Mouse (Mus musculus): Measurements from ENCODE around the gene Atp5mpl. TPM values are rescaled to one million over a fixed set of nuclear protein-coding genes. Genes with fewer than 3 reads are reported as not detected.

Gene Atp5mpl
- total and polyA plus RNA-seq, 2 experiments from 2014 or later = 727 to 3,038 TPM

- Histone ChIP-seq H3K36me3 (replicated peaks; ENCODE audit: control insufficient read depth, insufficient read depth, low read length) (no peaks in the 10 kb centered on the region), H3K4me2 (ENCODE audit: low read depth, low read length) (no peak overlapping the region), H3K4me3 (ENCODE audit: low read depth, low read length) (no peak overlapping the region), H3K27me3 (ENCODE audit: control insufficient read depth, insufficient read depth, low read length) (no peaks in the 10 kb centered on the region), H3K4me1 (ENCODE audit: control insufficient read depth, insufficient read depth) (peaks cover 8% of the 10 kb centered on the region; the same call in 1 of the 2 replicates), H3K27ac (ENCODE audit: low read depth) (no peak overlapping the region), H3K9ac (replicated peaks; ENCODE audit: low read depth, low read length) (no peak overlapping the region), H3K9me3 (replicated peaks; ENCODE audit: control insufficient read depth, low read length) (no peaks in the 10 kb centered on the region)
- ATAC-seq (ENCODE audit: insufficient read depth, low read depth) (no peak), DNase-seq (ENCODE audit: low spot score) (no peak)
- 62% methylated on average over 4 of the region's 4 CpGs for WGBS
- no peak for TF ChIP-seq EP300 (IDR thresholded peaks at IDR 0.05; ENCODE audit: low read depth)
- no peak for TF ChIP-seq CTCF (IDR thresholded peaks at IDR 0.05; ENCODE audit: low read depth)
Observed at GRCm38 (mm10) chr12:111970085-111970484, 3.3 kb upstream of the Atp5mpl start.

- DNase-seq (ENCODE audit: low spot score) (no peak), ATAC-seq (ENCODE audit: insufficient read depth, low read depth) (no peak)
- H3K9ac ChIP-seq (replicated peaks; ENCODE audit: low read depth, low read length) = no peak overlapping the region
- 70% methylated on average over 5 of the region's 5 CpGs for WGBS
- peaks cover 8% of the 10 kb centered on the region; the same call in 1 of the 2 replicates for H3K4me1 ChIP-seq (ENCODE audit: control insufficient read depth, insufficient read depth)
- no peaks in the 10 kb centered on the region for H3K27me3 ChIP-seq (ENCODE audit: control insufficient read depth, insufficient read depth, low read length)
- H3K9me3 ChIP-seq (replicated peaks; ENCODE audit: control insufficient read depth, low read length) = no peaks in the 10 kb centered on the region
- no peak overlapping the region for H3K4me2 ChIP-seq (ENCODE audit: low read depth, low read length)
- H3K27ac ChIP-seq (ENCODE audit: low read depth) = no peak overlapping the region
- H3K4me3 ChIP-seq (ENCODE audit: low read depth, low read length) = no peak overlapping the region
- H3K36me3 ChIP-seq (replicated peaks; ENCODE audit: control insufficient read depth, insufficient read depth, low read length) = peaks cover 42% of the 10 kb centered on the region
- TF ChIP-seq CTCF (IDR thresholded peaks at IDR 0.05; ENCODE audit: low read depth) = no peak
- no peak for TF ChIP-seq EP300 (IDR thresholded peaks at IDR 0.05; ENCODE audit: low read depth)
Observed at GRCm38 (mm10) chr12:111963339-111963738, 3.4 kb downstream of the Atp5mpl start.

- peaks cover 38% of the 10 kb centered on the region for H3K36me3 ChIP-seq (replicated peaks; ENCODE audit: control insufficient read depth, insufficient read depth, low read length)
- WGBS = 32% methylated on average over 9 of the region's 9 CpGs
- H3K27me3 ChIP-seq (ENCODE audit: control insufficient read depth, insufficient read depth, low read length) = no peaks in the 10 kb centered on the region
- no peak overlapping the region for H3K9ac ChIP-seq (replicated peaks; ENCODE audit: low read depth, low read length)
- H3K27ac ChIP-seq (ENCODE audit: low read depth) = no peak overlapping the region
- H3K9me3 ChIP-seq (replicated peaks; ENCODE audit: control insufficient read depth, low read length) = no peaks in the 10 kb centered on the region
- DNase-seq (ENCODE audit: low spot score) (peak; percentile 54), ATAC-seq (ENCODE audit: insufficient read depth, low read depth) (peak; percentile 63)
- no peak overlapping the region for H3K4me2 ChIP-seq (ENCODE audit: low read depth, low read length)
- TF ChIP-seq EP300 (IDR thresholded peaks at IDR 0.05; ENCODE audit: low read depth) = no peak
- peak; percentile 83 for TF ChIP-seq CTCF (IDR thresholded peaks at IDR 0.05; ENCODE audit: low read depth)
- no peak overlapping the region for H3K4me3 ChIP-seq (ENCODE audit: low read depth, low read length)
- H3K4me1 ChIP-seq (ENCODE audit: control insufficient read depth, insufficient read depth) = no peaks in the 10 kb centered on the region
Observed at GRCm38 (mm10) chr12:111958101-111958865, 8.5 kb downstream of the Atp5mpl start.

- H3K4me2 ChIP-seq (ENCODE audit: low read depth, low read length) = no peak overlapping the region
- no peaks in the 10 kb centered on the region for H3K4me1 ChIP-seq (ENCODE audit: control insufficient read depth, insufficient read depth)
- H3K27me3 ChIP-seq (ENCODE audit: control insufficient read depth, insufficient read depth, low read length) = no peaks in the 10 kb centered on the region
- peaks cover 20% of the 10 kb centered on the region for H3K36me3 ChIP-seq (replicated peaks; ENCODE audit: control insufficient read depth, insufficient read depth, low read length)
- no peak overlapping the region for H3K27ac ChIP-seq (ENCODE audit: low read depth)
- no peaks in the 10 kb centered on the region for H3K9me3 ChIP-seq (replicated peaks; ENCODE audit: control insufficient read depth, low read length)
- TF ChIP-seq EP300 (IDR thresholded peaks at IDR 0.05; ENCODE audit: low read depth) = no peak
- TF ChIP-seq CTCF (IDR thresholded peaks at IDR 0.05; ENCODE audit: low read depth) = no peak
- 79% methylated on average over 5 of the region's 5 CpGs for WGBS
- no peak for DNase-seq (ENCODE audit: low spot score)
- no peak overlapping the region for H3K9ac ChIP-seq (replicated peaks; ENCODE audit: low read depth, low read length)
- H3K4me3 ChIP-seq (ENCODE audit: low read depth, low read length) = no peak overlapping the region
- ATAC-seq (ENCODE audit: insufficient read depth, low read depth) = no peak
Observed at GRCm38 (mm10) chr12:111956173-111956572, 10.6 kb downstream of the Atp5mpl start.

- Histone ChIP-seq H3K36me3 (replicated peaks; ENCODE audit: control insufficient read depth, insufficient read depth, low read length) (no peaks in the 10 kb centered on the region), H3K9me3 (replicated peaks; ENCODE audit: control insufficient read depth, low read length) (no peaks in the 10 kb centered on the region), H3K4me1 (ENCODE audit: control insufficient read depth, insufficient read depth) (no peaks in the 10 kb centered on the region), H3K4me2 (ENCODE audit: low read depth, low read length) (no peak overlapping the region), H3K27ac (ENCODE audit: low read depth) (no peak overlapping the region), H3K9ac (replicated peaks; ENCODE audit: low read depth, low read length) (no peak overlapping the region), H3K27me3 (ENCODE audit: control insufficient read depth, insufficient read depth, low read length) (no peaks in the 10 kb centered on the region), H3K4me3 (ENCODE audit: low read depth, low read length) (no peak overlapping the region)
- ATAC-seq (ENCODE audit: insufficient read depth, low read depth) = no peak
- 51% methylated on average over 5 of the region's 5 CpGs for WGBS
- TF ChIP-seq EP300 (IDR thresholded peaks at IDR 0.05; ENCODE audit: low read depth) = no peak
- TF ChIP-seq CTCF (IDR thresholded peaks at IDR 0.05; ENCODE audit: low read depth) = no peak
- DNase-seq (ENCODE audit: low spot score) = no peak
Observed at GRCm38 (mm10) chr12:111951701-111952100, 15.1 kb downstream of the Atp5mpl start.

- TF ChIP-seq EP300 (IDR thresholded peaks at IDR 0.05; ENCODE audit: low read depth) (no peak), CTCF (IDR thresholded peaks at IDR 0.05; ENCODE audit: low read depth) (no peak)
- H3K36me3 ChIP-seq (replicated peaks; ENCODE audit: control insufficient read depth, insufficient read depth, low read length) = no peaks in the 10 kb centered on the region
Observed at GRCm38 (mm10) chr12:111950486-111950885, 16.3 kb downstream of the Atp5mpl start.

More at GRCm38 (mm10) chr12:111950486-111950885, 16.3 kb downstream of the Atp5mpl start:
- DNase-seq (ENCODE audit: low spot score) (no peak), ATAC-seq (ENCODE audit: insufficient read depth, low read depth) (no peak)
- Histone ChIP-seq H3K9me3 (replicated peaks; ENCODE audit: control insufficient read depth, low read length) (no peaks in the 10 kb centered on the region), H3K4me3 (ENCODE audit: low read depth, low read length) (no peak overlapping the region), H3K9ac (replicated peaks; ENCODE audit: low read depth, low read length) (no peak overlapping the region), H3K4me2 (ENCODE audit: low read depth, low read length) (no peak overlapping the region), H3K27me3 (ENCODE audit: control insufficient read depth, insufficient read depth, low read length) (no peaks in the 10 kb centered on the region), H3K4me1 (ENCODE audit: control insufficient read depth, insufficient read depth) (peaks cover 5% of the 10 kb centered on the region), H3K27ac (ENCODE audit: low read depth) (no peak overlapping the region)
- 63% methylated on average over 5 of the region's 5 CpGs for WGBS
